Mouse (Mus musculus) urinary bladder, postnatal 4 days (tissue): Measurements from ENCODE around the gene Pycr1.
A peak's percentile ranks its signal among the peaks of the same experiment; 100 is the strongest.
"Not testable (repeated sequence)": the region's sequence is repeated elsewhere in the genome, so short reads cannot be mapped to it uniquely, and the experiment has no call there.

Experiments
- DNase-seq, 2 experiments: peaks; one replicate each; pipeline ENCODE4 v3.0.0; 2021 to 2022; ENCODE audit warnings: low spot score in 2 of 2

Pycr1 gene

GRCm38 (mm10) chr11:120643601-120643987 lies at the start of gene Pycr1:
Gene Pycr1, minus strand, starts transcription at chr11:120643769.
- DNase-seq, result peak; percentile 90 to 95

- no peak for DNase-seq
Measured at GRCm38 (mm10) chr11:120692471-120693011, 49.0 kb upstream of the Pycr1 start.

DNA sequence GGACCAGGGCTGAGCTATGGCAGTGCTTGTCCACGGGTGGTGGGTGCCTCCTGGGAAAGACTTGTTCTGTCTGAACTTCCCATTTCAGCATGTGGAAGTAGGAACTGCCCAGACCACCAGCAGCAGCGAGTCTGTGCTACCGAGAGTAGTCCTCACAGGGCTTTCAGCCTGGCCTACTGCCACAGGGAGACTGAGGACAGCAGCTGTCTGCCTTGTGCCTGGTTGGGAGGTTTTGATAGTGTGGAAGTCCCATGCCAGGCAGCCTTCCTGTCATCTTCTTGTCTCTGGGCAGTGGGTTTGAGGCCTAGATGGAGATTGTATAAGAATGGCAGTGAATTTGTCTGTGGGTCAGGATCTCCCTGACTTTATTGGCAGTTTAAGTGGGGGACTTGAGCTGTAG lies 45.8 kb upstream of the Pycr1 start:
- no peak for DNase-seq

- DNase-seq, result no peak
Measured at GRCm38 (mm10) chr11:120686650-120687272, 43.2 kb upstream of the Pycr1 start.

GRCm38 (mm10) chr11:120684660-120685059 lies 41.1 kb upstream of the Pycr1 start:
- DNase-seq, result no peak

DNA sequence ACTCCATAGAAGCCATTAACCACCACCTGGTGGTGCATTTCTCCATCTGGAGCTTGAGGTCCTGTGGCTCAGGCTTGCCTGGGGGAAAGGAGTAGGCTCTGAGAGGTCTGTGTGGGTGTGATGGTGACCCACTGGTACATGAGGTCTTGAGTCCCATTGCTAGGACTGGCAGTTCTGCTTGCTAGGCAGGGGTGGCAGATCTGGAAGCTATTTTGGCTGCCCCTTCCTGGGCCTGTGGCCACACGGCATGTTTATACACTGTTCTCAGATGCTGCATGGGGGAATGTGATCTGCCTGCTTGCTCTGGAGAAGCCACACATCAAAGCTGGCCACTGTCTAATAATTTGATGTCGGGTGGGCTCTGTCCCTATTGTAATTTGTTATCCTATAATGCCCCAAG lies 40.5 kb upstream of the Pycr1 start:
- DNase-seq, result no peak

- DNase-seq, result no peak
Measured at GRCm38 (mm10) chr11:120683536-120683935, 40.0 kb upstream of the Pycr1 start.

- no peak for DNase-seq
Measured at GRCm38 (mm10) chr11:120682683-120683082, 39.1 kb upstream of the Pycr1 start.

DNA sequence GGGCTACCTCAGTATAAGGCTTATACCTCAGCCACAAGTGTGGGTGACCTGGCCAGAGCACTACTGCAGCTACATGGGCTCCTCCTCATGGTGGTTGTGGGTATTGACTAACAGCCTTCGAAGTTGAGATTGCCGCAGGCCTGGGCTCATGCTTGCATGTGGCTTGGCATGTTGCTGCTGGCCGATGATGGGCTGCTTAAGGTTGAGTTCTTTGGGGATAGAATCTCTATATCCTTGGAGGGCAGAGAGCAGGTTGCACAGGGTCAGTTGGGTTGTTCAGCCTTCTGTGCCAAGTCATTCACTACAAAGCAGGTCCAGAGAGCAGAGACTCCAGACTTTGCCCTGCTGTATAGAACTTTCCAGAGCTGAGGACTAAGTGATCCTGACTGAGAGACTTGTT lies 36.3 kb upstream of the Pycr1 start:
- no peak for DNase-seq

DNA sequence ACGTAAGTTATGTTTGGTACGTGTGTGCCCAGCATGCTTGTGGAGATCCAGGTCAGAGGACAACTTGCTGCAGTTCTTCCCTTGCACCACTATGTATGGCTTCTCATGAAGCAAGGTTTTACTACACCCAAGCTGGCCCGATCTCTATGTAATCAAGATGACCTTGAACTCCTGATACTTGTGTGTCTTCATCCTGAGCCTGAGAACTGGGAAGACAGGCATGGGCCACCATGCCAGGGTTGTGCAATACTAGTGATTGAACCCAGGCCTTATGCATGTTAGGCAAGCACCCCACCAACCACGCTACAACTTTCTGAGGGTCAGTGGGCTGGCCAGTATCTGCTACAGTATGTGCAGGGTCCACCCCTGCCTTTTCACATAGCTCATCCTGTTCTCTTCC lies 33.4 kb upstream of the Pycr1 start:
- no peak for DNase-seq

DNA sequence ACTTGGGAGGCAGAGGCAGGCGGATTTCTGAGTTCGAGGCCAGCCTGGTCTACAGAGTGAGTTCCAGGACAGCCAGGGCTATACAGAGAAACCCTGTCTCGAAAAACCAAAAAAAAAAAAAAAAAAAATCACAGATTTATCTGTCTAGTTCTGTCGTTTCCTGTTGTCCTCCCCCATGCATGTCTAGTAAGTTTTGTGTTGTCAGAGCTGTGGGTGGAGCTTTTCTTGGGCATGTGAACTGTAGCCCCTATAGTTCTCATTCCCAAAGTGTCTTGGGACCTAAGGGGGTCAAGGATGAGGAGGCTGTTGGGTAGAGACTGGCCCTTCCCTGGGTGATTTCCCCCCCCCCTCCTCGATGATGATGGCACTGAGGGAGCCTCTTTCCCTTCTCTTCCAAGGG lies 32.3 kb upstream of the Pycr1 start:
- not testable (repeated sequence) for DNase-seq

DNA sequence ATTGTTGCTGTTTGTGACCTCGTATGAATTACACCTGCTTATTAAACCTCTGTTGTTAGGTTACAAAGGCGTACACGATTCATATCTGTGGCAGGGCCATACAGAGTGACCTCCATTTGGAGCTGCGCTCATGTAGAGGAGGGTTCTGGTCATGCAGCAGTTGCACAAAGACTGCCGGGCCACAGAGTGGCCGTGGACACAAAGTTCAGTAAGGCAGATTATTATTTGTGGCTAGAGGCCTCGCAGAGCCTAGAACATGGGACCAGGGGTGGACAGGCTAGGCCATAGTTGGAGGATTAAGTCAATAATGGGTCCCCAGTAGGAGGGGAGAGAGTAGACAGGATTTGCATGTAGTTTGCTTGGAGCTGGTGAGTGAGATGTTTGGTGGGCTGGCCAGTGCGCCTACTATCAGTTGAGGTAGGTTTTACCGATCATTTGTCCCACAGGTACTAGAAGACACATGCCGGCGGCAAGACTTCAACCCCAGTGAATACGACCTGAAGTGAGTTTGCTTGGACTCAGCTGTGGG lies 30.1 kb upstream of the Pycr1 start:
- DNase-seq, result no peak

- DNase-seq, result peak; percentile 94 to 97
Measured at GRCm38 (mm10) chr11:120672687-120673593, 29.4 kb upstream of the Pycr1 start, which contains the start of gene Aspscr1. Gene Aspscr1, plus strand, starts transcription at chr11:120672973.

GRCm38 (mm10) chr11:120666617-120667016 lies 23.0 kb upstream of the Pycr1 start:
- no peak for DNase-seq

GRCm38 (mm10) chr11:120665406-120665805 lies 21.8 kb upstream of the Pycr1 start:
- peak in 1 of 2 experiments; percentile 62 for DNase-seq

DNA sequence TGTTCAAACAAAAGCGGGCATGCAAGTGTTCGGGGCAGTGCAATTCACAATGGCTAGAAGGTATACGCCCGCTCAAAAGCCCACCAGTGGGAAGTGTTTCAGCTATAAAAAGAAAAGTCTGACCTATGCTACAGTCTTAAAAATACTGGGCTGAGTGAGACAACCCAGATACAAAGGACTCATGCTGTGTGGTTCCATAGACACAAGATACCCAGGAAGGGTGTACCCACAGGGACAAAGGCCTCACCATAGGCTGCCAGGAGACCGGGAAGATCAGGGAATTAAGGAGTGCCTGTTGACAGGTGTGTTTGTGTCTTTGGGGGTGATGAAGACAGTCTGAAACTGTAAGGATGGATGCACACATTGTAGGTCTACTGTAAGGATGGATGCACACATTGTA lies 20.1 kb upstream of the Pycr1 start:
- no peak for DNase-seq

GRCm38 (mm10) chr11:120662759-120663158 lies 19.2 kb upstream of the Pycr1 start:
- DNase-seq, result no peak

DNA sequence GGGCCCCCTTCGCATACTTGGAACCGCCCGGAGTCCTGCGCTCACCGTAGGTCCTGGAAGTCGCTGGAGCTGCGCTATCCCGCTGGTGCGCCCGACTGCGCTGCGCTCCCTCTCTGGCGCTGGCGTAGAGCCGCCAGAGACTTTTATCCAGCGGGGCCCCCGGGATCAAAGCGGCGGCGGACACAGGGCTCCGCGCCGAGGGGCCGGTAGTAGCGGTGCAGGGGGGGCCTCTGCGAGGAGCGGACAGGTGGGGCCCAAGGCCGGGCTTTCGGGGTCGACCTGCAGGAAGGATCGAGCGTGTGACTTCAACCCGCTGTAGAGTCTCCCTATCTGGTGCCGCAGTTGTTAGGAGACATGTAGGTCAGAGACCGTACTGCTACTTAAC lies 17.5 kb upstream of the Pycr1 start, which contains the start of gene Notum:
Notum (minus strand) TSS at position 100 of the 385 bp plus-strand sequence.
- no peak for DNase-seq

DNA sequence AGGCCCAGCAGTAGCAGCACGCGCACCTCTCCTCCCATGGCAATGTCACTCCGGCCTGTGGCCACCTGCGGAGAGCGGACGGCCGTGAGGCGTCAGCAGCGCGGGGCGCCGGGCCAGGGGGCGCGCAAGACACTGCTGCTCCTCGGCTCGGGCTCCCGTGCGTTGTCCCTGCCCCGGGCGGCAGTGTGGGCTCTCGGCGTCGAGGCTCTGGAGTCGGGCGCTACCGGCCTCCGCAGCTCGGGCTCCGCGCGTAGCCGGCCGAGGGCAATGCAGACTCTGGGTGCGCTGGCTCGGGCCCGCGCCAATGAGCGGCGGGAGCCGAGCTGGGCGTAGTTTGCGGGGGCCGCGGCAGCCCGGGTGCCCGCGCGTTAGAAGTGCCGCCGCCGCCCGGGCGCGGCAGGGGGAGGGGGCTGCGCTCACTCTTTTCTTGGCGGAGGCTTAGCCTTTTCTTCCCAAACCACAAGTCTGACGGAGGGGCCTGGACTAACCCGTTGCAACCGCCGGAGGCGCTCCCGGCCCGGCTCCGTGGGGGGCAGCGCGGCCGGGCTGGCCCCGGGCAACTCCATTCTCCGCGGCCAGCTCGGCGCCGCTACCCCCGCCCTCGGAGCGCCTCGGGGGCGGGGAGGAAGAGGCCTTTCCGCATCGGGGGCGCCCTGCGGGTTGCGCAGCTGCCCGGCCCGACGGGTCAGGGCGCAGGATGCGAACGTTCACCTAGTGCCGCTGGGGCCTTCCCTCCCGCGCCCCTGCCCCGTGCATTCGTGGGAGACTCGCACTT lies 16.9 kb upstream of the Pycr1 start:
- no peak for DNase-seq

- DNase-seq, result no peak
Measured at GRCm38 (mm10) chr11:120659509-120660300, 16.1 kb upstream of the Pycr1 start.

GRCm38 (mm10) chr11:120658876-120659410 lies 15.4 kb upstream of the Pycr1 start:
- peak; percentile 70 to 85 for DNase-seq
